Mouse (Mus musculus): Measurements from ENCODE around the gene Gm10645. TPM values are rescaled to one million over a fixed set of nuclear protein-coding genes. Genes with fewer than 3 reads are reported as not detected.

The Gm10645 gene
- 2.9 and 3.2 TPM in 2 replicates for polyA plus RNA-seq (2016; fragmentation: Nextera tagmentation; extraction: Ambion mirVana)

GRCm38 (mm10) chr8:83165931-83166867 lies at the start of gene Gm10645:
Gene Gm10645 (minus strand): TSS chr8:83166170.
- peak within 1 kb of the TSS; percentile 85 for H3K4me3 ChIP-seq
- peaks cover 39% of the 10 kb centered on the region for H3K4me1 ChIP-seq (replicated peaks)
- peak; percentile 69 for DNase-seq (ENCODE audit: low spot score)
- no peaks in the 10 kb centered on the region for H3K36me3 ChIP-seq
- H3K27me3 ChIP-seq (ENCODE audit: insufficient read depth, poor library complexity, severe bottlenecking) = no peaks in the 10 kb centered on the region
- no peaks in the 10 kb centered on the region for H3K9me3 ChIP-seq
- 2% methylated on average over 54 of the region's 54 CpGs for WGBS
- peak within 1 kb of the TSS; percentile 97 for H3K27ac ChIP-seq

GRCm38 (mm10) chr8:83215065-83215464 lies 49.1 kb upstream of the Gm10645 start:
- H3K36me3 ChIP-seq = peaks cover 31% of the 10 kb centered on the region
- H3K4me1 ChIP-seq (replicated peaks) = 0 out of 2 replicates have a peak, but pooled peaks cover 6% of the 10 kb centered on the region
- H3K4me3 ChIP-seq = no peak overlapping the region
- 75% methylated on average over 5 of the region's 5 CpGs for WGBS
- DNase-seq (ENCODE audit: low spot score) = no peak
- H3K27me3 ChIP-seq (ENCODE audit: insufficient read depth, poor library complexity, severe bottlenecking) = no peaks in the 10 kb centered on the region
- no peaks in the 10 kb centered on the region for H3K9me3 ChIP-seq
- H3K27ac ChIP-seq = 0 out of 2 replicates have a peak overlapping the region, but pooled peaks have one; percentile 16

- WGBS = 95% methylated on average over 7 of the region's 7 CpGs
- DNase-seq (ENCODE audit: low spot score) = no peak
- no peaks in the 10 kb centered on the region for H3K9me3 ChIP-seq
Observed at GRCm38 (mm10) chr8:83210676-83211075, 44.7 kb upstream of the Gm10645 start.

GRCm38 (mm10) chr8:83209581-83209980 lies 43.6 kb upstream of the Gm10645 start:
- no peaks in the 10 kb centered on the region for H3K27me3 ChIP-seq (ENCODE audit: insufficient read depth, poor library complexity, severe bottlenecking)
- H3K4me1 ChIP-seq (replicated peaks) = no peaks in the 10 kb centered on the region
- H3K27ac ChIP-seq = no peak overlapping the region
- 86% methylated on average over 4 of the region's 4 CpGs for WGBS
- H3K36me3 ChIP-seq = peaks cover 29% of the 10 kb centered on the region
- no peak overlapping the region for H3K4me3 ChIP-seq
- no peaks in the 10 kb centered on the region for H3K9me3 ChIP-seq
- no peak for DNase-seq (ENCODE audit: low spot score)

More at GRCm38 (mm10) chr8:83210676-83211075, 44.7 kb upstream of the Gm10645 start:
- Histone ChIP-seq H3K36me3 (peaks cover 29% of the 10 kb centered on the region), H3K4me3 (no peak overlapping the region), H3K4me1 (replicated peaks) (0 out of 2 replicates have a peak, but pooled peaks cover 6% of the 10 kb centered on the region), H3K27me3 (ENCODE audit: insufficient read depth, poor library complexity, severe bottlenecking) (no peaks in the 10 kb centered on the region), H3K27ac (no peak overlapping the region)

- Histone ChIP-seq H3K4me3 (no peak overlapping the region), H3K27ac (no peak overlapping the region)
- no peak for DNase-seq (ENCODE audit: low spot score)
Observed at GRCm38 (mm10) chr8:83205907-83206306, 39.9 kb upstream of the Gm10645 start.

GRCm38 (mm10) chr8:83202946-83203345 lies 37.0 kb upstream of the Gm10645 start:
- 95% methylated on average over 11 of the region's 11 CpGs for WGBS
- H3K36me3 ChIP-seq = no peaks in the 10 kb centered on the region
- 0 out of 2 replicates have a peak, but pooled peaks cover 16% of the 10 kb centered on the region for H3K4me1 ChIP-seq (replicated peaks)
- no peaks in the 10 kb centered on the region for H3K9me3 ChIP-seq
- H3K27ac ChIP-seq = no peak overlapping the region
- no peaks in the 10 kb centered on the region for H3K27me3 ChIP-seq (ENCODE audit: insufficient read depth, poor library complexity, severe bottlenecking)
- no peak overlapping the region for H3K4me3 ChIP-seq
- DNase-seq (ENCODE audit: low spot score) = no peak

More at GRCm38 (mm10) chr8:83205907-83206306, 39.9 kb upstream of the Gm10645 start:
- WGBS = 86% methylated on average over 7 of the region's 7 CpGs
- H3K4me1 ChIP-seq (replicated peaks) = 0 out of 2 replicates have a peak, but pooled peaks cover 3% of the 10 kb centered on the region
- H3K9me3 ChIP-seq = no peaks in the 10 kb centered on the region
- peaks cover 8% of the 10 kb centered on the region; the same call in 1 of the 2 replicates for H3K36me3 ChIP-seq
- no peaks in the 10 kb centered on the region for H3K27me3 ChIP-seq (ENCODE audit: insufficient read depth, poor library complexity, severe bottlenecking)

GRCm38 (mm10) chr8:83200191-83201177 lies 34.5 kb upstream of the Gm10645 start:
- peaks cover 21% of the 10 kb centered on the region for H3K4me1 ChIP-seq (replicated peaks)
- H3K9me3 ChIP-seq = no peaks in the 10 kb centered on the region
- H3K4me3 ChIP-seq = no peak overlapping the region
- WGBS = 87% methylated on average over 16 of the region's 16 CpGs
- H3K27me3 ChIP-seq (ENCODE audit: insufficient read depth, poor library complexity, severe bottlenecking) = no peaks in the 10 kb centered on the region
- no peak for DNase-seq (ENCODE audit: low spot score)
- H3K36me3 ChIP-seq = no peaks in the 10 kb centered on the region
- no peak overlapping the region for H3K27ac ChIP-seq

GRCm38 (mm10) chr8:83199715-83200114 lies 33.7 kb upstream of the Gm10645 start:
- Histone ChIP-seq H3K36me3 (no peaks in the 10 kb centered on the region), H3K27me3 (ENCODE audit: insufficient read depth, poor library complexity, severe bottlenecking) (no peaks in the 10 kb centered on the region), H3K4me1 (replicated peaks) (peaks cover 21% of the 10 kb centered on the region), H3K27ac (no peak overlapping the region), H3K9me3 (no peaks in the 10 kb centered on the region), H3K4me3 (no peak overlapping the region)
- DNase-seq (ENCODE audit: low spot score) = no peak
- WGBS = 84% methylated on average over 8 of the region's 8 CpGs

- Histone ChIP-seq H3K9me3 (no peaks in the 10 kb centered on the region), H3K27ac (no peak overlapping the region), H3K4me3 (no peak overlapping the region), H3K36me3 (no peaks in the 10 kb centered on the region), H3K27me3 (ENCODE audit: insufficient read depth, poor library complexity, severe bottlenecking) (no peaks in the 10 kb centered on the region), H3K4me1 (replicated peaks) (peaks cover 18% of the 10 kb centered on the region)
- 76% methylated on average over 6 of the region's 6 CpGs for WGBS
- DNase-seq (ENCODE audit: low spot score) = no peak
Observed at GRCm38 (mm10) chr8:83196088-83196487, 30.1 kb upstream of the Gm10645 start.

GRCm38 (mm10) chr8:83189538-83190095 lies 23.6 kb upstream of the Gm10645 start:
- H3K27ac ChIP-seq = no peak overlapping the region
- no peak overlapping the region for H3K4me3 ChIP-seq
- H3K9me3 ChIP-seq = no peaks in the 10 kb centered on the region
- 80% methylated on average over 4 of the region's 4 CpGs for WGBS
- DNase-seq (ENCODE audit: low spot score) = no peak
- no peaks in the 10 kb centered on the region for H3K27me3 ChIP-seq (ENCODE audit: insufficient read depth, poor library complexity, severe bottlenecking)
- H3K4me1 ChIP-seq (replicated peaks) = peaks cover 7% of the 10 kb centered on the region; the same call in 1 of the 2 replicates
- H3K36me3 ChIP-seq = no peaks in the 10 kb centered on the region

GRCm38 (mm10) chr8:83187363-83187962 lies 21.5 kb upstream of the Gm10645 start:
- Histone ChIP-seq H3K27me3 (ENCODE audit: insufficient read depth, poor library complexity, severe bottlenecking) (no peaks in the 10 kb centered on the region), H3K36me3 (no peaks in the 10 kb centered on the region), H3K27ac (no peak overlapping the region), H3K4me1 (replicated peaks) (peaks cover 17% of the 10 kb centered on the region), H3K4me3 (no peak overlapping the region), H3K9me3 (no peaks in the 10 kb centered on the region)
- no peak for DNase-seq (ENCODE audit: low spot score)
- 93% methylated on average over 10 of the region's 10 CpGs for WGBS

GRCm38 (mm10) chr8:83186376-83186775 lies 20.4 kb upstream of the Gm10645 start:
- no peak overlapping the region for H3K27ac ChIP-seq
- DNase-seq (ENCODE audit: low spot score) = no peak
- H3K36me3 ChIP-seq = no peaks in the 10 kb centered on the region
- no peaks in the 10 kb centered on the region for H3K27me3 ChIP-seq (ENCODE audit: insufficient read depth, poor library complexity, severe bottlenecking)
- H3K4me1 ChIP-seq (replicated peaks) = peaks cover 21% of the 10 kb centered on the region
- H3K4me3 ChIP-seq = no peak overlapping the region
- no peaks in the 10 kb centered on the region for H3K9me3 ChIP-seq
- 82% methylated on average over 6 of the region's 6 CpGs for WGBS

Data from hindbrain, embryonic 10.5 days (tissue).